Comparison of ENCODE assay signal across 8 mouse cellular contexts in genomic region chr17:83323410-83324268, GRCm38 (mm10). TPM values are rescaled to one million over a fixed set of nuclear protein-coding genes. Genes with fewer than 3 reads are reported as not detected.
DNase-seq lines count a peak whose midpoint lies in the region; ATAC-seq and TF ChIP-seq lines count a peak whose summit lies in the region.

No protein-coding gene starts in this region.

- H3K27me3 ChIP-seq in thymus, adult 2 months (ENCODE audit: control insufficient read depth, insufficient read depth, low read length): no peaks in the 10 kb centered on the region

- H3K4me3 ChIP-seq in gastrocnemius, adult 2 months: peak overlapping the region; percentile 61
- H3K4me3 ChIP-seq in thymus, adult 2 months (ENCODE audit: control insufficient read depth, insufficient read depth, low read length): no peak overlapping the region

- TF ChIP-seq CTCF in gastrocnemius, adult 2 months (IDR thresholded peaks at IDR 0.05): no peak
- TF ChIP-seq CTCF in thymus, adult 2 months (IDR thresholded peaks at IDR 0.05; ENCODE audit: borderline replicate concordance, control insufficient read depth, extremely low read depth, insufficient read depth, low read length, poor library complexity): no peak

- ATAC-seq in megakaryocyte-erythroid progenitor cell, adult 5-6 weeks (replicated peaks; ENCODE audit: low FRiP score, low TSS enrichment, poor library complexity, severe bottlenecking): no peak

- no peak for TF ChIP-seq POLR2A in thymus, adult 2 months (IDR thresholded peaks at IDR 0.05; ENCODE audit: control insufficient read depth, extremely low read depth, insufficient read depth, low read length, poor library complexity)

- intact Hi-C loops in gastrocnemius, adult 2 months (cut with DNase I): no loop called here

- H3K4me1 ChIP-seq in thymus, adult 2 months (replicated peaks; ENCODE audit: control insufficient read depth, insufficient read depth, low read length): 0 out of 2 replicates have a peak, but pooled peaks cover 9% of the 10 kb centered on the region

- 65% methylated on average over 19 of the region's 19 CpGs for WGBS in thymus, adult 2 months

- H3K36me3 ChIP-seq in thymus, adult 2 months (ENCODE audit: control insufficient read depth, insufficient read depth, low read length): no peaks in the 10 kb centered on the region

- DNase-seq in gastrocnemius, adult 2 months: no peak
- no peak for DNase-seq in gastrocnemius, adult 18-20 months (ENCODE audit: low spot score)
- DNase-seq in adrenal gland, postnatal 14 days: peak; percentile 42
- DNase-seq in kidney, adult 18-20 months: peak; percentile 22
- peak; percentile 42 for DNase-seq in lung, postnatal 10 days
- no peak for DNase-seq in layer of hippocampus, adult 11-12 months (ENCODE audit: low spot score)
- no peak for DNase-seq in thymus, adult 2 months

- peak overlapping the region; percentile 75 for H3K27ac ChIP-seq in gastrocnemius, adult 2 months
- H3K27ac ChIP-seq in thymus, adult 2 months (ENCODE audit: control insufficient read depth, insufficient read depth, low read length): no peak overlapping the region

RNA-seq across cellular contexts. Expression of gene Eml4, which starts 27.1 kb away (rescaled TPM):
- total RNA-seq in gastrocnemius, adult 2 months (2021): 1 to 10 TPM; 1.8 to 2.6 TPM
- 1 to 10 TPM; 1.8 to 2.1 TPM for total RNA-seq in gastrocnemius, adult 18-20 months (2021)
- total RNA-seq in adrenal gland, postnatal 14 days (2021): 23.7 and 25.8 TPM in 2 replicates
- polyA plus RNA-seq in thymus, adult 2 months (2012; rRNA removed): 13.0 and 14.6 TPM in 2 replicates
- total RNA-seq in megakaryocyte-erythroid progenitor cell, adult 5-6 weeks (2014; fragmentation: Nextera tagmentation): 7.1 and 10.3 TPM in 2 replicates
- total RNA-seq in megakaryocyte-erythroid progenitor cell, adult 5-6 weeks (2017): 22.6 and 26.0 TPM in 2 replicates

Comparison
In these comparisons a context has a peak if more than half of its experiments do, and no peak if none do; other contexts are left out.
1. DNase-seq: peak in adrenal gland, postnatal 14 days (single experiment), kidney, adult 18-20 months (single experiment) and lung, postnatal 10 days (single experiment); none in gastrocnemius, adult 2 months (single experiment), gastrocnemius, adult 18-20 months (single experiment), layer of hippocampus, adult 11-12 months (single experiment) and thymus, adult 2 months (single experiment).